Mouse (Mus musculus): ENCODE measurements around the gene Slc30a1. TPM values are rescaled to one million over a fixed set of nuclear protein-coding genes. Genes with fewer than 3 reads are reported as not detected.

Gene Slc30a1
- total RNA-seq, 2 experiments from 2014 or later: 34.5 to 35.5 TPM

- no peak for DNase-seq (ENCODE audit: extremely low spot score in 1 of 2, low spot score in 1 of 2)
Measured at GRCm38 (mm10) chr1:191932986-191933632, 26.5 kb downstream of the Slc30a1 start.

GRCm38 (mm10) chr1:191943638-191944037 is 37.1 kb downstream of the Slc30a1 start:
- no peak for DNase-seq (ENCODE audit: extremely low spot score in 1 of 2, low spot score in 1 of 2)

- DNase-seq (ENCODE audit: extremely low spot score in 1 of 2, low spot score in 1 of 2): no peak
Measured at GRCm38 (mm10) chr1:191945341-191945740, 38.8 kb downstream of the Slc30a1 start.

- DNase-seq (ENCODE audit: extremely low spot score in 1 of 2, low spot score in 1 of 2): no peak
Measured at GRCm38 (mm10) chr1:191945756-191946155, 39.2 kb downstream of the Slc30a1 start.

- no peak for DNase-seq (ENCODE audit: extremely low spot score in 1 of 2, low spot score in 1 of 2)
Measured at GRCm38 (mm10) chr1:191946261-191946660, 39.7 kb downstream of the Slc30a1 start.

GRCm38 (mm10) chr1:191946835-191947234 is 40.3 kb downstream of the Slc30a1 start:
- no peak for DNase-seq (ENCODE audit: extremely low spot score in 1 of 2, low spot score in 1 of 2)

- DNase-seq (ENCODE audit: extremely low spot score in 1 of 2, low spot score in 1 of 2): no peak
Measured at GRCm38 (mm10) chr1:191947796-191948195, 41.2 kb downstream of the Slc30a1 start.

GRCm38 (mm10) chr1:191948600-191948999 is 42.0 kb downstream of the Slc30a1 start:
- no peak for DNase-seq (ENCODE audit: extremely low spot score in 1 of 2, low spot score in 1 of 2)

GRCm38 (mm10) chr1:191950611-191951010 is 44.0 kb downstream of the Slc30a1 start:
- DNase-seq (ENCODE audit: extremely low spot score in 1 of 2, low spot score in 1 of 2): no peak

- no peak for DNase-seq (ENCODE audit: extremely low spot score in 1 of 2, low spot score in 1 of 2)
Measured at GRCm38 (mm10) chr1:191952733-191953335, 46.3 kb downstream of the Slc30a1 start.

- no peak for DNase-seq (ENCODE audit: extremely low spot score in 1 of 2, low spot score in 1 of 2)
Measured at GRCm38 (mm10) chr1:191955101-191955500, 48.5 kb downstream of the Slc30a1 start.

- DNase-seq (ENCODE audit: extremely low spot score in 1 of 2, low spot score in 1 of 2): no peak
Measured at GRCm38 (mm10) chr1:191956261-191956660, 49.7 kb downstream of the Slc30a1 start.

GRCm38 (mm10) chr1:191956871-191957270 is 50.3 kb downstream of the Slc30a1 start:
- no peak for DNase-seq (ENCODE audit: extremely low spot score in 1 of 2, low spot score in 1 of 2)

- no peak for DNase-seq (ENCODE audit: extremely low spot score in 1 of 2, low spot score in 1 of 2)
Measured at GRCm38 (mm10) chr1:191957321-191957720, 50.8 kb downstream of the Slc30a1 start.

- DNase-seq (ENCODE audit: extremely low spot score in 1 of 2, low spot score in 1 of 2): no peak
Measured at GRCm38 (mm10) chr1:191960946-191961345, 54.4 kb downstream of the Slc30a1 start.

Other genes starting within 250 kb of the Slc30a1 start
- gene Lpgat1, start 188.9 kb upstream of the Slc30a1 start, total RNA-seq (2021): 100 to 1,000 TPM; 114 to 120 TPM
- gene Nek2, start 85.3 kb upstream of the Slc30a1 start, total RNA-seq (2021): 1 to 10 TPM; 1.0 to 1.1 TPM
- gene Rd3, start 70.6 kb downstream of the Slc30a1 start, total RNA-seq (2021): under 1 TPM; 0.28 to 0.34 TPM
- gene Traf5, start 185.8 kb downstream of the Slc30a1 start, total RNA-seq (2021): 1 to 10 TPM; 2.6 to 4.9 TPM
- 10 to 100 TPM; 36.4 to 51.1 TPM for gene Rcor3, start 231.3 kb downstream of the Slc30a1 start, total RNA-seq (2021)

All from layer of hippocampus, postnatal 25 days (tissue).